Mouse (Mus musculus): ENCODE data around the gene Smpdl3b.
"Not testable (repeated sequence)": the region's sequence is repeated elsewhere in the genome, so short reads cannot be mapped to it uniquely, and the experiment has no call there.

Gene Smpdl3b

GRCm38 (mm10) chr4:132780288-132780687 lies 23.2 kb upstream of the Smpdl3b start:
- in situ Hi-C loops (cut with MboI, MseI): loop anchor here (5.0 kb wide), 1 partner anchor 37 kb away; no protein-coding TSS in a partner anchor

DNA sequence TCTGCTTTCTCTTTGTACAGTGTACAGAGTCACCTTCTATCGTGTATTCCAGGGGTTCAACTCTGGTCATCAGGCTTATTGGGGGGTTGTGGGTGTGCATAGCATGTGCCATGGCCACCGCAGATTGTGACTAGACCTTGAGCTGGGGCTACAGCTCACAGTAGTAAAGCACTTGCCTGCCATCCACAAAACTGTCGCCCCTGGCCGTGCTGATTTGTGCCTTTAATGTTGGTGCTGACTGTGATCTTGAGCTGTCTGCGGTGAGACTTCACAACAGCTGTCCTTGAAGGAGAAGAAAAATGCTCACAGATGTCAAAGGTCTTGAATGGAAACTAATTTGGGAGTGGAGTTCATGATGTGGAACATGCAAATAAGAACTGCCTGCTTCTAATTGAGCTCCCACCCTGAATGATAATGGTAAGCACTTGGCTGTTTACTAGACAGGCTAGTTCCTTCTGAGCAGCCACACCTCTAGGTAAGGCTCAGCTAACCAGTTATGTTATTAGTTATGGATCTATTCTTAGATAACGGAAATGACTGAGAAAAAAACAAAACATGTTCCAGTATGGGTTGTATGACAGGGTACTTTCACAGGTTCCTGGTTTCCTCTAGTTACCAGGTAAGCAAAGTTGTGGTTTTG lies 21.6 kb upstream of the Smpdl3b start:
- in situ Hi-C loops (cut with MboI, MseI): no loop called here

DNA sequence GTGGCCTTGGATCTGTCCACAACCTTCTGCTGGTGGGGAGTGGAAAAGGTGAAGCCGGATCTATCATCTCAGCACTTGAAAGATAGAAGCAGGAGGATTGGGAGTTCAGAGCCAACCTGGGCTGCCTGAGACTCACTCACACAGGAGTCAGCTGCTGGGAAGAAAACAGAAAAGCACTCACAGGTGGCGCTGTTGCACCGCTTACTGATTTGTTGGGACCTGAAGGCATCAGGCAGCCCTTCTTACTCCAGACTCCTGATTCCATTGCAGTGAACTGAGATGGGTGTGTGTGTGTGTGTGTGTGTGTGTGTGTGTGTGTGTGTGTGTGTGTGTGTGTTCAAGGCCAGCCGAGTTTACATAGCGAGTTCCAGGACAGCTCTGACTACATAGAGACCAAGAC lies 19.7 kb upstream of the Smpdl3b start:
- in situ Hi-C loops (cut with MboI, MseI): no loop called here

- in situ Hi-C loops (cut with MboI, MseI): no loop called here
Measured at GRCm38 (mm10) chr4:132774905-132775304, 17.9 kb upstream of the Smpdl3b start.

DNA sequence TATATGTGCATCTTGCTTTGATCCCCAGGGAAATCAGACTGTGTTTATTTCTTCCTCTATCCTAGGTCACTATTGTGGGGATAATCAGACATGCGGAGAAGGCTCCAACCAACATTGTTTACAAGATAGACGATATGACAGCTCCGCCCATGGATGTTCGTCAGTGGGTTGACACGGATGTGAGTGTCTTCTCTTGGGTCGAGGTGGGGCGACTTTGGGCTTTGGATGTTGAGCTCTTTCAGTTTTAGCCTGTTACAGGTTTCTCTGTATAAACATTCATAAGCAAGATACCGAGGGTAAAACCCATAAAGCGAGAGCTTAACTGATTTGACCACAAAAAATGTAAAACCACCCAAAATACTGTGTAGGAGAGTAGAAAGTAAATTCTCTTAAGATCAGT lies 14.7 kb upstream of the Smpdl3b start:
- in situ Hi-C loops (cut with MboI, MseI): no loop called here

DNA sequence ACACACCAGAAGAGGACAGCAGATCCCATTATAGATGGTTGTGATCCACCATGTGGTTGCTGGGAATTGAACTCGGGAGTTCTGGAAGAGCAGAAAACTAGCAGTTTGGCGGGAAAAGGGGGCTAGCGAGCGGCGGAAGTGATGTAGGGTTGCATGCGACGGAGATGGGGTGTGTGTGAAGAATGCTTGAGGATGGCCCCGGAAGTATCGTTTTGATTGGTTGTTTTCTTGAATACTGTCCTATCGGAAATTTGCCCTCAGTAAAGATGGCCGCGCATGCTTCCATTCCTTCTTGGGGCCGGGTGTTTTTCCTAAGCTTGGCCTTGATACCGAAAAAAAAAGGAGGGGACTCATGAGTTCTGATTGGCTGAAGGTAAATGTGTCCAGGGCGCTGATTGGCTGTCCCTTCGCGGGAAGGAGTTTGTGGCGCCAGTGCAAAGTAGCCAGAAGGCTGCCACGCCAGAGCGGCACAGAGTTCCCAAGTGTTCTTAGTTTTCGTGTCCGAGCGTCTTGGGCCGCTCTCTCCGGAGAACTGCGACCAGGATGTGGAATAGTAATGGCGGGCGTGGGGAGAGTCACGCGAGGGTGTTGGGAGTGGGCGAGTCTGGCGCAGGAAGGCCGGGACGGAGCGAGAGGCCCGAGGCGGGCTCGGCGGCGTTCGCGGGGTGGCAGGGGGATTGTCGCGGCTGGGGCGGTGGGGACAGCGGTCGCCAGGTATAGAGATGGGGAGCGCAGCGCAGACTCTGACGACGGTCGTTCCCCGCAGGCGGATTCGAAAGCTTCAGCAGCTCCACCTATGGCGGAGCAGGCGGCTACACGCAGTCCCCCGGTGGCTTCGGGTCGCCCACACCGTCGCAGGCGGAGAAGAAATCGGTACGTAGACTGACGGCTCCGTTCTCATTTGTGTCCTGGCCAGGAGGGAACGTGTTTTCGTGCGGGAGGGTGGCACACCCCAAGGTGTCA lies 11.1 kb upstream of the Smpdl3b start, which contains the start of gene Rpa2:
Rpa2 (plus strand) TSS at position 419 of the 963 bp plus-strand sequence.
- in situ Hi-C loops (cut with MboI, MseI): no loop called here

- in situ Hi-C loops (cut with MboI, MseI): not testable (repeated sequence)
Measured at GRCm38 (mm10) chr4:132763125-132763524, 6.1 kb upstream of the Smpdl3b start.

GRCm38 (mm10) chr4:132762602-132763001 lies 5.5 kb upstream of the Smpdl3b start:
- in situ Hi-C loops (cut with MboI, MseI): no loop called here

DNA sequence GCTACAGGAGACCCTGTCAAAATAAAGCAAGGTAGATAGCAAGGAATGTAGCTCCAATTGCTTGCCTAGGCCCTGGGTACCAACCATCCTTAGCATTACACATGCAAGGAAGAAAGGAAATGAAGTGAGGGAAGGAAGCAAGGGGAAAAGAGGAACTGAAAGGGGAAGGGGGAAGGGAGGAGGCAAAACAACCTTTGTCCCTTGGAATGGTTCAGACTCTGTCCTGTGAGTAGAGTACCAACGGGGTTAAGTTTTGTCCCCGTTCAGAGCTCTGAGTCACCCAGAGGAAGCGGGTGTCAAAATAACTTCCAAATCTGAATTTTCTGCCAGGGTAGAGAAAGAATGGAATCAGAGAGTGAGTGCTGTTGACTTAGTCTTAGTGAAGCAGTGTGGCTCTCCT lies 3.2 kb upstream of the Smpdl3b start:
- in situ Hi-C loops (cut with MboI, MseI): no loop called here

- in situ Hi-C loops (cut with MboI, MseI): no loop called here
Measured at GRCm38 (mm10) chr4:132757633-132758351, 740 bp upstream of the Smpdl3b start.

DNA sequence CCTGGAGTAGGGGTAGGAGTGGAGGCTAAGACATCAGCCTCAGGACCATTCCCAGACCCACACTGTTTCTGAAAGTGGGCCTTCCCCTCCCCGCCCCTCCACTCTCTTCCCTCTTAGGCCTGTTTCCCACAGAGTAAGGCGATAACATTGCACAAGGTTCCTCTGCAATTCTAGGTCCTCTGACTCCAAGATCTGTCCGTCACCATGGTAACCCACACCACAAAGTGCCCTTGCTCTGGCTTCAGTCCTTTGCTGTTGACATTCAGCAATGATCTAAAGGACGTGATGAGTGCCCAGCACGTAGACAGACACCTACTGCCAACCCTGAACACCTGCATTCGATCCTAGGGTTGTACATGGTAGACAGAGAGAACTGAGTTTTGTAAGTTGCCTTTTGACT lies 4.1 kb downstream of the Smpdl3b start:
- in situ Hi-C loops (cut with MboI, MseI): no loop called here

GRCm38 (mm10) chr4:132749258-132749982 lies 7.6 kb downstream of the Smpdl3b start:
- in situ Hi-C loops (cut with MboI, MseI): no loop called here

GRCm38 (mm10) chr4:132748778-132749177 lies 8.3 kb downstream of the Smpdl3b start:
- in situ Hi-C loops (cut with MboI, MseI): no loop called here

GRCm38 (mm10) chr4:132747664-132748259 lies 9.3 kb downstream of the Smpdl3b start:
- in situ Hi-C loops (cut with MboI, MseI): no loop called here

DNA sequence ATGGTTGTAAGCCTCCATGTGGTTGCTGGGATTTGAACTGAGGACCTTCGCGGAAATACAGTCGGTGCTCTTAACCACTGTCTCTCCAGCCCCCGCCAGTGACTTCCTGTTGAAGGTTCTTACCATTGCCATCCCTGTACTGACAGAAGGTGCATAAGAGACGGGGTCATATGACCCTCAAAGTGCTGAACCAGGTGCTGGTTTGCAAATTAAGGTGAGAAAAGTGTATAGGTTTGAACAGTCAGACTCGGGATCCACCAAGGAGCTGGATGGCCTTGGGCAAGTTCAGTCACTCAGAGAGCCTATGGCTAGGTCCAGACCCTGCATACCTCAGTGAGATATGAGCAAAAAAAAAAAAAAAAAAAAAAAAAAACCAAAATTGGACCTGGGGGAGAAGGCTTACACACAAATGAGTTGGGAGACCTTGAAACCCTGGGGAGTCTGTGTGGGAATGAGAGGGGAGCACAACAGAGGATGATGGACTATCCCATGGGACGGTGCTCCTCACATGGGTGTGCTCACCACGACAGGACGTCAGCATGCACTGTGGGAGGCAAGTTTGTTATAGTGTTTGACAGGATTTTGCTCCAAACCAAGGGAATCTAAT lies 10.0 kb downstream of the Smpdl3b start:
- in situ Hi-C loops (cut with MboI, MseI): no loop called here

DNA sequence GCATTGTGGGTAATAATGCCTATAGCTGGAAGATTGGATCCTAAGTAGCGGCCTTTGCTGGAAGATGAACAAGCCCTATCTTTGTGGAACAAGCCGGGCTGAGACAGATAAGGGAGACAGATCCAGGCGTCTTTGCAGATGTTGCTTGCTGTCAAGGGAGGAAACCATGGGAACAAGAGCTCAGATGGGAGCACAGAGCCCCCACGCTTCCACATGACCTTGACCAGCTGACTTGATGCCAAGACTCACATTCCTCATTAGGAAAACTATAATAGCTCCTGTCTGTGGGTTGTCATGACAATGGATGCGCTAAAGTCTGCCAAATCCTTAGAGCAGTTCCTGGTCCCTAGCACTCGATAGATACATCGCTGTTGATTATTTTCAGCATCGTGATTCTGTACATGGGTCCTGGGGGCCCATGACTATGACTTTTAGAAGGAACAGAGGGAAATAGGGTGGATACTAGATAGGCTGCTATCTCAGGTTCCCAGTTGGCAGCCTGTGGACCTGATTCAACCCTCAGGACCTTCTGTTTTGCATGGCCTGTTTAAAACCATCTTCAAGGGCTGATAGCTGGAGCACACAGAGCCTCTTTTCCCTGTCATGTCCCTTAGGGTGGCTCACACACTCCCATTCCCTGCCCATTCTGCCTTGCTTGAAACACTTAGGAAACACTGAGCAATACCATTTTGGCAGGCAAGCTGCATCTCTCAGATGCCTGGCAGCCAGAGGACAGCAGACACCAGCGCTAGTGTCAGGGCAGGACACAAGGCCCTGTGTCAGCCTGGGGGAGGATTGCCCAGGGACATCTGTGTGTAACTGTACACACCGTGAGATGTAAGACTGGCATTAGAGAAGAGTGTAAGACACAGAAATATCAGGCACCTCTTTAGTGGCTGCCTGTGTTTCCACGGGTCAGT lies 12.8 kb downstream of the Smpdl3b start:
- in situ Hi-C loops (cut with MboI, MseI): no loop called here

DNA sequence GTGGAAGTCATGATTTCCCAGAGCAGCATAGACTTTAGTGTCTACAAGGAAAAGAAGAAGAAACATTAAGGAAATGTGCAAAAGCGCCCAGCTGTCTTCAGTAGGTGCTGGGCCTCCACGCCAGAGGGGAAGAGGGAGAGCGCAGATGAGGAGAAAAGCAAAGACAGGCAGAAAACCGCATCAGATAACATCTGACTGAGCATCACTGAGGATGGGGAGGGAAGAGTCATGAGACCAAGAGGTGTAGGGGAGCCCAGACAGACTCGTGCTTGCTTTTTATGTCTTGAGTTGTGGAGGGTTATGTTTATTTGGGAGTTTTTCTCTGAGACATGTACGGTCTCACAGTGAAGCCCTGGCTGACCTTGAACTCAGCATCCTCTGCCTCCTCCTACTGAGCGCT lies 15.6 kb downstream of the Smpdl3b start:
- in situ Hi-C loops (cut with MboI, MseI): no loop called here

- in situ Hi-C loops (cut with MboI, MseI): not testable (repeated sequence)
Measured at GRCm38 (mm10) chr4:132737154-132737553, 19.9 kb downstream of the Smpdl3b start.

DNA sequence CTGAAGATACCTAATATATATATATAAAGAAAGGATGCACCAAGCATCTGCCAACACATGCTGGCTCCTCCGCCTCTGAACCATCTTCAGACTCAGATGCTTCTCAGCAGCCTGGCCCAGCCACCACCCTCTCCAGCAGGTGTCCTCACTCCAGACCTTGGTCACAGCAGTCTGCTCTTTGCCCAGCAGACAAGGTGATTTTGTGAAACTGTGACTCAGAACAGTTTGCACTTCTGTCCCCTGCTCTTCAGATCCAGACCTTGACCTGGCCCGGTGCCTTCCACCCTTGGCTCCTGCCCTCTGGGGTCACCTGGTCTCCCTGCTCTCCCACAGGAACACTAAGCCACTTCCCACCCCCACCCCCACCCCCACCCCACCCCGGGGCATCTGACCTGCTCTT lies 21.2 kb downstream of the Smpdl3b start:
- in situ Hi-C loops (cut with MboI, MseI): no loop called here

DNA sequence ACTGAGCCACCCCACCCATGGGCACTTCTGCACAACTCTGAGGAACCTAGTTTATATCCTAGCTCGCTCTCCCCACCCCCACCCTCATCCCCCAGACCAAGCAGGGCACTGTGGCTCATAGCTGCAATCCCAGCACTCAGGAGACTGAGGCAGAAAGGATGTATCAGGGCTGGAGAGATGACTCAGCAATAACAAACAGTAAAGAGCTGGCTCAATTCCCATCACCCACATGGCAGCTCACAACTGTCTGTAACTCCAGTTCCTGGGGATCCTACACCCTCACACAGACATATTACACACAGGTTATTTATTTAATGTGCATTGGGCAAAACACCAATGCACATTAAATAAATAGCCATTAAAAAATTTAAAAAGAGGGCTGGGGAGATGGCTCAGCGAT lies 21.7 kb downstream of the Smpdl3b start:
- in situ Hi-C loops (cut with MboI, MseI): no loop called here

Data from regulatory T cell (primary cell).